Mouse (Mus musculus) C2C12 (cell line): ENCODE measurements at regions not wholly inside any gene's neighbourhood (a gene's known extent, or its start where the extent isn't known, plus 50 kb on each side); places are given as distances from the start of the nearest gene placed in this dataset.

Experiments used
- H3K27me3 ChIP-seq: one replicate; pipeline ENCODE4 v1.6.1; 2011; ENCODE audit not compliant: control insufficient read depth, insufficient read depth, insufficient read length
- H3K36me3 ChIP-seq: one replicate; pipeline ENCODE4 v1.6.1; 2011; ENCODE audit not compliant: control insufficient read depth, insufficient read depth
- H3K4me3 ChIP-seq: one replicate; pipeline ENCODE4 v1.5.1; 2011; ENCODE audit warnings: mild to moderate bottlenecking, control low read depth; ENCODE audit not compliant: poor library complexity, insufficient read depth, severe bottlenecking
- H3K79me2 ChIP-seq: one replicate; pipeline ENCODE4 v1.6.1; 2011; ENCODE audit not compliant: control insufficient read depth, insufficient read depth
- H3K79me3 ChIP-seq: one replicate; pipeline ENCODE4 v1.6.1; 2011; ENCODE audit warnings: low read depth, control low read depth
- H3ac ChIP-seq: one replicate; pipeline ENCODE3; 2011; ENCODE audit warnings: low read depth; ENCODE audit not compliant: control insufficient read depth, insufficient read length
- CEBPB ChIP-seq: IDR thresholded peaks from one replicate; pipeline ENCODE4 v1.6.1; 2011; ENCODE audit warnings: low read depth, mild to moderate bottlenecking, control low read depth, moderate library complexity
- CTCF ChIP-seq: IDR thresholded peaks from one replicate; pipeline ENCODE4 v1.5.1; 2011; ENCODE audit not compliant: control insufficient read depth, insufficient read depth, insufficient read length
- FOSL1 ChIP-seq: IDR thresholded peaks from one replicate; pipeline ENCODE4 v1.8.0; 2011; ENCODE audit warnings: mild to moderate bottlenecking, low read length; ENCODE audit not compliant: poor library complexity, insufficient read depth, severe bottlenecking
- MAX ChIP-seq: IDR thresholded peaks from one replicate; pipeline ENCODE4 v1.6.1; 2011; ENCODE audit warnings: mild to moderate bottlenecking, control low read depth
- MYOD1 ChIP-seq: IDR thresholded peaks from one replicate; pipeline ENCODE4 v1.6.1; 2011; ENCODE audit warnings: low read depth; ENCODE audit not compliant: control insufficient read depth, insufficient read length
- MYOG ChIP-seq: IDR thresholded peaks from one replicate; pipeline ENCODE4 v1.6.1; 2011; ENCODE audit not compliant: control insufficient read depth, insufficient read length; ENCODE audit errors: extremely low read depth
- USF1 ChIP-seq: IDR thresholded peaks from one replicate; pipeline ENCODE4 v1.6.1; 2011; ENCODE audit warnings: low read depth, mild to moderate bottlenecking, control low read depth, moderate library complexity

GRCm38 (mm10) chr12:71433549-71434200, 124.0 kb downstream of the Dact1 start:
- Histone ChIP-seq H3ac (no peak overlapping the region), H3K79me2 (no peaks in the 10 kb centered on the region), H3K36me3 (no peaks in the 10 kb centered on the region), H3K27me3 (no peaks in the 10 kb centered on the region), H3K79me3 (no peaks in the 10 kb centered on the region), H3K4me3 (no peak overlapping the region)
- TF ChIP-seq CTCF (no peak), FOSL1 (no peak), MAX (no peak), MYOD1 (no peak), CEBPB (no peak)

- H3K36me3 ChIP-seq = no peaks in the 10 kb centered on the region
- no peak overlapping the region for H3K4me3 ChIP-seq
- H3K79me2 ChIP-seq = no peaks in the 10 kb centered on the region
- TF ChIP-seq CEBPB (peak; percentile 52), FOSL1 (no peak)
- no peak overlapping the region for H3ac ChIP-seq
- H3K27me3 ChIP-seq = no peaks in the 10 kb centered on the region
- no peaks in the 10 kb centered on the region for H3K79me3 ChIP-seq
These were observed 128.6 kb downstream of the Dact1 start for GRCm38 (mm10) chr12:71438254-71438653.

GRCm38 (mm10) chr12:71440863-71441262, 131.2 kb downstream of the Dact1 start:
- Histone ChIP-seq H3K79me2 (no peaks in the 10 kb centered on the region), H3K36me3 (no peaks in the 10 kb centered on the region), H3K27me3 (no peaks in the 10 kb centered on the region), H3K4me3 (no peak overlapping the region), H3ac (no peak overlapping the region), H3K79me3 (no peaks in the 10 kb centered on the region)
- TF ChIP-seq FOSL1 = no peak
- no peak for TF ChIP-seq CEBPB
- no peak for TF ChIP-seq MYOG
- no peak for TF ChIP-seq MAX
- TF ChIP-seq CTCF = no peak
- no peak for TF ChIP-seq USF1
- no peak for TF ChIP-seq MYOD1

GRCm38 (mm10) chr12:71441272-71441671, 131.6 kb downstream of the Dact1 start:
- Histone ChIP-seq H3K27me3 (no peaks in the 10 kb centered on the region), H3K4me3 (no peak overlapping the region), H3K79me2 (no peaks in the 10 kb centered on the region), H3ac (no peak overlapping the region), H3K79me3 (no peaks in the 10 kb centered on the region), H3K36me3 (no peaks in the 10 kb centered on the region)
- TF ChIP-seq MYOG (no peak), CTCF (no peak), MYOD1 (no peak), MAX (no peak), CEBPB (no peak), USF1 (no peak), FOSL1 (no peak)

DNA sequence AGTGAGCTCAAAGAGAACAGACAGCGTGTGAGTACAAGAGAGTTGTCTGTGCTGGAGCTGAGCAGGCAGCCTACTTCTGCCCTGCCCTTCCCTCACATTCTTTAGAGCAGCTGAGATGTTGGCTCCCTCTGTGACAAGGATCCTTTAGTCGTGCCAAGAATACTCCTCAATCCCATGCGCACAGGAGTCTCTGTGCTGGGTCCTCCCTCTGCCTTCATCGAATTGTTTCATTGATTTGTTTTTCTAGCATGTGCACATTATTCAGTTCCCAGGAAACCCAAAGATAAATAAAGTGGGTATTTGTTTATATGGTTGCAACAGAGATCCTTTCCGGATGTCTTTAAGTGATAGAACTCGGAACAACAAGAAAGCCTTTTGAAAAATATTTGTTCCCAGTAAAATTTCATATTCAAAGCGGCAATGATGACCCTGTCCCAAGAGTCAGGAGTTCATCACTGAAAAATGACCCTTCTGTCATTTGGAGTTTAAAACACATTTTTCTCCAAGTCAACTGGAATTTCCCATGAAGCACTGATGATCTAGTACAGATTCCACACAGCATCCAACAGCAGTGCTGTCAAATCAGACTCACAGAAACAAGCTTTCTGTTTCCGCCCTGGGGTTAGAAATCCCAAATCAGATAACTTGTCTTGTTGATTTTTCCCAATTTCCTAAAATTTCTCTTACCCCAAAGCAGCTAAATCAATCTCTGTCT, 136.7 kb downstream of the Dact1 start:
- Histone ChIP-seq H3K27me3 (no peaks in the 10 kb centered on the region), H3K36me3 (no peaks in the 10 kb centered on the region), H3K79me2 (no peaks in the 10 kb centered on the region), H3K79me3 (no peaks in the 10 kb centered on the region), H3ac (no peak overlapping the region), H3K4me3 (no peak overlapping the region)
- TF ChIP-seq FOSL1 (no peak), MAX (no peak), CTCF (no peak), MYOG (no peak), CEBPB (no peak), USF1 (no peak), MYOD1 (no peak)

GRCm38 (mm10) chr12:71446892-71447268, 137.2 kb downstream of the Dact1 start:
- TF ChIP-seq MYOG (no peak), MYOD1 (no peak), CEBPB (no peak), USF1 (no peak), MAX (no peak), FOSL1 (no peak), CTCF (no peak)
- Histone ChIP-seq H3K79me2 (no peaks in the 10 kb centered on the region), H3ac (no peak overlapping the region), H3K79me3 (no peaks in the 10 kb centered on the region), H3K4me3 (no peak overlapping the region), H3K36me3 (no peaks in the 10 kb centered on the region), H3K27me3 (no peaks in the 10 kb centered on the region)

DNA sequence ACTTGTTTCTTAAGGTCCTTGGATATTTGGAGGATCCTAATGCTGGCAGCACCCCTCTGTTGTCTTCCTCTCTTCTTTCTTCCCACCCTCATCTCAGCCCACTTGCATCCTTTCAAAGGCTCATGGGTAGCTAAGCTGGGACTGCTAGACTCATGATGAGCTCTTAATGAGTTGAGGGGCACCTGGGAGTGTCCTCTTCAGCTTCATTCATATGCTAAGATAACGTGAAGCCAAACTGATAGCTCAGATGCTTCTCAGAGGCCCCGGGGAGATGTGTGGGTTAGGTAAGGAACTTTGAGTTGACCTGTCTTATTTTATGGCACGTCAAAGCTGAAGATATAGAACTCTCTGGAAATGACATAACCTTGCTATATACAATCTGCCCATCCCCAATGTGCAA, 139.3 kb downstream of the Dact1 start:
- Histone ChIP-seq H3K79me3 (no peaks in the 10 kb centered on the region), H3K36me3 (no peaks in the 10 kb centered on the region), H3K27me3 (no peaks in the 10 kb centered on the region), H3K4me3 (no peak overlapping the region), H3ac (no peak overlapping the region), H3K79me2 (no peaks in the 10 kb centered on the region)
- TF ChIP-seq CEBPB = no peak
- no peak for TF ChIP-seq MYOD1
- no peak for TF ChIP-seq MYOG
- no peak for TF ChIP-seq FOSL1
- TF ChIP-seq CTCF = no peak
- no peak for TF ChIP-seq USF1
- TF ChIP-seq MAX = no peak
